Mouse (Mus musculus) brown adipose tissue, adult 24 weeks (tissue): ENCODE results near the gene Idi1. TPM values are rescaled to one million over a fixed set of nuclear protein-coding genes. Genes with fewer than 3 reads are reported as not detected.
"Not testable (repeated sequence)": the region's sequence is repeated elsewhere in the genome, so short reads cannot be mapped to it uniquely, and the experiment has no call there.

Source experiments
- H3K27ac ChIP-seq: fragments of 200-500 bp; replicated peaks from 2 replicates; pipeline ENCODE4 v1.5.1; 2012; ENCODE audit warnings: low read depth, mild to moderate bottlenecking, low read length
- H3K4me1 ChIP-seq: fragments of 200-500 bp; 2 replicates; pipeline ENCODE4 v1.6.1; 2012; ENCODE audit warnings: low read length, mixed read lengths; ENCODE audit not compliant: control insufficient read depth, insufficient read depth, insufficient read length
- H3K4me3 ChIP-seq: fragments of 200-500 bp; 2 replicates; pipeline ENCODE4 v1.5.1; 2012; ENCODE audit warnings: low read depth, mild to moderate bottlenecking, low read length, moderate library complexity; ENCODE audit not compliant: insufficient read depth
- polyA plus RNA-seq: library from polyadenylated mRNA; stranded (reverse); fragments of >200 nt; gene quantifications from 2 replicates; pipeline ENCODE4 v1.2.4, GENCODE M21; 2012; ENCODE audit not compliant: missing spikeins, insufficient read depth, insufficient read length

The Idi1 gene
- 64.6 and 96.8 TPM in 2 replicates for polyA plus RNA-seq

- Histone ChIP-seq H3K27ac (peak within 1 kb of the TSS; percentile 90), H3K4me1 (no peaks in the 10 kb centered on the region), H3K4me3 (peak within 1 kb of the TSS; percentile 96)
These were observed at the start of gene Idi1 for GRCm38 (mm10) chr13:8885445-8886184. Idi1 (plus strand) TSS chr13:8885501.

- Histone ChIP-seq H3K4me3 (no peak overlapping the region), H3K27ac (peak overlapping the region; percentile 85), H3K4me1 (no peaks in the 10 kb centered on the region; the same call in 1 of the 2 replicates)
These were observed 46.9 kb upstream of the Idi1 start for GRCm38 (mm10) chr13:8838394-8838793.

GRCm38 (mm10) chr13:8839111-8839510 is 46.2 kb upstream of the Idi1 start:
- H3K4me3 ChIP-seq, result no peak overlapping the region
- H3K27ac ChIP-seq, result peak overlapping the region; percentile 85
- no peaks in the 10 kb centered on the region; the same call in 1 of the 2 replicates for H3K4me1 ChIP-seq

- no peak overlapping the region for H3K4me3 ChIP-seq
- peak overlapping the region; percentile 97 for H3K27ac ChIP-seq
- H3K4me1 ChIP-seq, result no peaks in the 10 kb centered on the region; the same call in 1 of the 2 replicates
These were observed 45.4 kb upstream of the Idi1 start for GRCm38 (mm10) chr13:8839937-8840336.

- Histone ChIP-seq H3K4me1 (no peaks in the 10 kb centered on the region; the same call in 1 of the 2 replicates), H3K27ac (peak overlapping the region; percentile 50), H3K4me3 (no peak overlapping the region)
These were observed 44.4 kb upstream of the Idi1 start for GRCm38 (mm10) chr13:8840941-8841340.

- not testable (repeated sequence) for H3K4me1 ChIP-seq, H3K4me3 ChIP-seq, H3K27ac ChIP-seq
These were observed 43.5 kb upstream of the Idi1 start for GRCm38 (mm10) chr13:8841846-8842245.

GRCm38 (mm10) chr13:8842273-8842672 is 43.0 kb upstream of the Idi1 start:
- Histone ChIP-seq H3K4me3 (no peak overlapping the region), H3K27ac (no peak overlapping the region), H3K4me1 (no peaks in the 10 kb centered on the region; the same call in 1 of the 2 replicates)

- Histone ChIP-seq H3K27ac (no peak overlapping the region), H3K4me3 (no peak overlapping the region), H3K4me1 (no peaks in the 10 kb centered on the region)
These were observed 37.6 kb upstream of the Idi1 start for GRCm38 (mm10) chr13:8847702-8848101.

GRCm38 (mm10) chr13:8849311-8849710 is 36.0 kb upstream of the Idi1 start:
- Histone ChIP-seq H3K4me3 (no peak overlapping the region), H3K27ac (no peak overlapping the region), H3K4me1 (no peaks in the 10 kb centered on the region)

- Histone ChIP-seq H3K4me1 (no peaks in the 10 kb centered on the region), H3K27ac (no peak overlapping the region), H3K4me3 (no peak overlapping the region)
These were observed 31.9 kb upstream of the Idi1 start for GRCm38 (mm10) chr13:8853424-8853823.

GRCm38 (mm10) chr13:8854769-8855168 is 30.5 kb upstream of the Idi1 start:
- Histone ChIP-seq H3K4me1 (no peaks in the 10 kb centered on the region), H3K4me3 (no peak overlapping the region), H3K27ac (no peak overlapping the region)

- H3K4me1 ChIP-seq, result no peaks in the 10 kb centered on the region
- H3K27ac ChIP-seq, result no peak overlapping the region; the same call in 1 of the 2 replicates
- no peak overlapping the region for H3K4me3 ChIP-seq
These were observed 26.8 kb upstream of the Idi1 start for GRCm38 (mm10) chr13:8858453-8858852.

GRCm38 (mm10) chr13:8860861-8861260 is 24.4 kb upstream of the Idi1 start:
- H3K4me3 ChIP-seq, result no peak overlapping the region
- no peaks in the 10 kb centered on the region; the same call in 1 of the 2 replicates for H3K4me1 ChIP-seq
- no peak overlapping the region for H3K27ac ChIP-seq

GRCm38 (mm10) chr13:8864990-8865389 is 20.3 kb upstream of the Idi1 start:
- Histone ChIP-seq H3K27ac (no peak overlapping the region), H3K4me3 (no peak overlapping the region), H3K4me1 (peaks cover 8% of the 10 kb centered on the region)

- Histone ChIP-seq H3K27ac (peak overlapping the region; percentile 79), H3K4me1 (peaks cover 8% of the 10 kb centered on the region), H3K4me3 (no peak overlapping the region)
These were observed 18.7 kb upstream of the Idi1 start for GRCm38 (mm10) chr13:8866612-8867011.

GRCm38 (mm10) chr13:8869578-8870157 is 15.6 kb upstream of the Idi1 start:
- Histone ChIP-seq H3K27ac (no peak overlapping the region), H3K4me1 (peaks cover 8% of the 10 kb centered on the region), H3K4me3 (peak overlapping the region; percentile 98)
